Mouse (Mus musculus) layer of hippocampus, adult 2 months (tissue): ENCODE results near the gene Dnlz. TPM values are rescaled to one million over a fixed set of nuclear protein-coding genes. Genes with fewer than 3 reads are reported as not detected.

Experiments used
- DNase-seq, 2 experiments: peaks; one replicate each; pipeline ENCODE4 v3.0.0; 2022; ENCODE audit warnings: low spot score in 2 of 2
- H3K27ac ChIP-seq: fragments of 200-600 bp; 2 replicates; pipeline ENCODE4 v1.8.1; 2022
- H3K4me3 ChIP-seq: fragments of 200-600 bp; 2 replicates; pipeline ENCODE4 v1.8.1; 2022; ENCODE audit warnings: mild to moderate bottlenecking
- CTCF ChIP-seq: fragments of 200-600 bp; conservative IDR thresholded peaks from 2 replicates; pipeline ENCODE4 v1.8.1; 2022; ENCODE audit warnings: antibody characterized with exemption, mild to moderate bottlenecking, moderate library complexity
- total RNA-seq, 2 experiments: library from RNA; stranded (reverse); gene quantifications; 2 replicates each; pipeline ENCODE4 v1.2.3; 2021

Dnlz gene
- total RNA-seq, 2 experiments from 2014 or later, result 26.5 to 27.2 TPM

GRCm38 (mm10) chr2:26353066-26353980, 1.4 kb upstream of the Dnlz start:
- no peak for DNase-seq
- TF ChIP-seq CTCF, result no peak
- Histone ChIP-seq H3K27ac (peak overlapping the region; percentile 92), H3K4me3 (peak overlapping the region; percentile 75)

- TF ChIP-seq CTCF, result peak; percentile 55
- H3K4me3 ChIP-seq, result peak overlapping the region; percentile 75
- peak overlapping the region; percentile 92 for H3K27ac ChIP-seq
- no peak for DNase-seq
Measured at GRCm38 (mm10) chr2:26352291-26352910, 491 bp upstream of the Dnlz start.

GRCm38 (mm10) chr2:26348241-26348640, 3.7 kb downstream of the Dnlz start:
- DNase-seq, result no peak
- Histone ChIP-seq H3K4me3 (no peak overlapping the region), H3K27ac (peak overlapping the region; percentile 10; the same call in 1 of the 2 replicates)
- no peak for TF ChIP-seq CTCF

- TF ChIP-seq CTCF, result no peak
- DNase-seq, result no peak
- Histone ChIP-seq H3K4me3 (no peak overlapping the region), H3K27ac (peak overlapping the region; percentile 63; the same call in 1 of the 2 replicates)
Measured at GRCm38 (mm10) chr2:26342609-26343490, 9.1 kb downstream of the Dnlz start.

- DNase-seq, result peak; percentile 58 to 61
- no peak for TF ChIP-seq CTCF
- H3K27ac ChIP-seq, result peak overlapping the region; percentile 63
- no peak overlapping the region for H3K4me3 ChIP-seq
Measured at GRCm38 (mm10) chr2:26342044-26342443, 9.9 kb downstream of the Dnlz start.

- Histone ChIP-seq H3K4me3 (no peak overlapping the region), H3K27ac (peak overlapping the region; percentile 63)
- TF ChIP-seq CTCF, result no peak
- no peak for DNase-seq
Measured at GRCm38 (mm10) chr2:26341510-26341981, 10.4 kb downstream of the Dnlz start.

- H3K27ac ChIP-seq, result peak overlapping the region; percentile 65; the same call in 1 of the 2 replicates
- H3K4me3 ChIP-seq, result no peak overlapping the region
- no peak for TF ChIP-seq CTCF
- DNase-seq, result no peak
Measured at GRCm38 (mm10) chr2:26339204-26339551, 12.7 kb downstream of the Dnlz start.

GRCm38 (mm10) chr2:26338302-26339203, 13.4 kb downstream of the Dnlz start:
- TF ChIP-seq CTCF, result no peak
- DNase-seq, result no peak
- peak overlapping the region; percentile 65; the same call in 1 of the 2 replicates for H3K27ac ChIP-seq
- H3K4me3 ChIP-seq, result no peak overlapping the region

- peak overlapping the region; percentile 37; the same call in 1 of the 2 replicates for H3K4me3 ChIP-seq
- no peak for DNase-seq
- peak overlapping the region; percentile 92 for H3K27ac ChIP-seq
- TF ChIP-seq CTCF, result no peak
Measured at GRCm38 (mm10) chr2:26330702-26331101, 21.2 kb downstream of the Dnlz start.

- peak overlapping the region; percentile 37; the same call in 1 of the 2 replicates for H3K4me3 ChIP-seq
- no peak for DNase-seq
- H3K27ac ChIP-seq, result peak overlapping the region; percentile 92
- no peak for TF ChIP-seq CTCF
Measured at GRCm38 (mm10) chr2:26330056-26330468, 21.8 kb downstream of the Dnlz start.

- peak; percentile 61 to 73 for DNase-seq
- no peak for TF ChIP-seq CTCF
- Histone ChIP-seq H3K4me3 (no peak overlapping the region), H3K27ac (peak overlapping the region; percentile 92)
Measured at GRCm38 (mm10) chr2:26329402-26329801, 22.5 kb downstream of the Dnlz start.

- TF ChIP-seq CTCF, result no peak
- DNase-seq, result no peak
- Histone ChIP-seq H3K27ac (no peak overlapping the region), H3K4me3 (no peak overlapping the region)
Measured at GRCm38 (mm10) chr2:26327852-26328251, 24.1 kb downstream of the Dnlz start.
